Mouse (Mus musculus): Measurements from ENCODE around the gene Ghrh. TPM values are rescaled to one million over a fixed set of nuclear protein-coding genes. Genes with fewer than 3 reads are reported as not detected.
A peak's percentile ranks its signal among the peaks of the same experiment; 100 is the strongest.

The Ghrh gene
- polyA plus RNA-seq, 1 experiment from 2014 or later, result not detected

- ATAC-seq (ENCODE audit: insufficient number of reproducible peaks, insufficient read depth, low FRiP score, low read depth), result no peak
- H3K4me1 ChIP-seq (ENCODE audit: control insufficient read depth in 2 of 2, insufficient read depth in 2 of 2, low read length in 2 of 2), result peaks cover 8% of the 10 kb centered on the region in 2 experiments; a peak in 1 of 4 replicates
- WGBS, result 58% methylated on average over 12 of the region's 12 CpGs
Measured at GRCm38 (mm10) chr2:157349121-157349778, 1.9 kb upstream of the Ghrh start.

GRCm38 (mm10) chr2:157343337-157343736 is 4.0 kb downstream of the Ghrh start:
- no peak overlapping the region for H3K4me3 ChIP-seq (ENCODE audit: control insufficient read depth in 1 of 2, insufficient read depth in 1 of 2, low read depth in 1 of 2, low read length in 2 of 2)
- no peaks in the 10 kb centered on the region for H3K27me3 ChIP-seq (ENCODE audit: control insufficient read depth, insufficient read depth, low read length)
- H3K9ac ChIP-seq (ENCODE audit: low read length), result no peak overlapping the region
- no peaks in the 10 kb centered on the region for H3K36me3 ChIP-seq (ENCODE audit: control insufficient read depth, insufficient read depth, low read length)
- no peak overlapping the region for H3K27ac ChIP-seq (replicated peaks in 1 of 2; ENCODE audit: control insufficient read depth in 1 of 2, insufficient read depth in 1 of 2, low read depth in 2 of 2, low read length in 2 of 2)
- 74% methylated on average over 6 of the region's 6 CpGs for WGBS
- no peak overlapping the region for H3K4me2 ChIP-seq (ENCODE audit: low read length)
- no peaks in the 10 kb centered on the region for H3K9me3 ChIP-seq (ENCODE audit: control insufficient read depth, low read length)
- no peak for ATAC-seq (ENCODE audit: insufficient number of reproducible peaks, insufficient read depth, low FRiP score, low read depth)
- peaks cover 8% of the 10 kb centered on the region in 2 experiments; a peak in 1 of 4 replicates for H3K4me1 ChIP-seq (ENCODE audit: control insufficient read depth in 2 of 2, insufficient read depth in 2 of 2, low read length in 2 of 2)

More at GRCm38 (mm10) chr2:157349121-157349778, 1.9 kb upstream of the Ghrh start:
- Histone ChIP-seq H3K27me3 (ENCODE audit: control insufficient read depth, insufficient read depth, low read length) (no peaks in the 10 kb centered on the region), H3K36me3 (ENCODE audit: control insufficient read depth, insufficient read depth, low read length) (no peaks in the 10 kb centered on the region), H3K27ac (replicated peaks in 1 of 2; ENCODE audit: control insufficient read depth in 1 of 2, insufficient read depth in 1 of 2, low read depth in 2 of 2, low read length in 2 of 2) (no peak overlapping the region), H3K4me2 (ENCODE audit: low read length) (no peak overlapping the region), H3K9ac (ENCODE audit: low read length) (no peak overlapping the region), H3K9me3 (ENCODE audit: control insufficient read depth, low read length) (no peaks in the 10 kb centered on the region), H3K4me3 (ENCODE audit: control insufficient read depth in 1 of 2, insufficient read depth in 1 of 2, low read depth in 1 of 2, low read length in 2 of 2) (no peak overlapping the region)

- Histone ChIP-seq H3K4me1 (ENCODE audit: control insufficient read depth in 2 of 2, insufficient read depth in 2 of 2, low read length in 2 of 2) (peaks cover 1 to 4% of the 10 kb centered on the region in 2 experiments; a peak in 1 of 4 replicates), H3K36me3 (ENCODE audit: control insufficient read depth, insufficient read depth, low read length) (no peaks in the 10 kb centered on the region), H3K27me3 (ENCODE audit: control insufficient read depth, insufficient read depth, low read length) (no peaks in the 10 kb centered on the region), H3K9me3 (ENCODE audit: control insufficient read depth, low read length) (no peaks in the 10 kb centered on the region), H3K9ac (ENCODE audit: low read length) (no peak overlapping the region), H3K4me3 (ENCODE audit: control insufficient read depth in 1 of 2, insufficient read depth in 1 of 2, low read depth in 1 of 2, low read length in 2 of 2) (no peak overlapping the region), H3K27ac (replicated peaks in 1 of 2; ENCODE audit: control insufficient read depth in 1 of 2, insufficient read depth in 1 of 2, low read depth in 2 of 2, low read length in 2 of 2) (no peak overlapping the region), H3K4me2 (ENCODE audit: low read length) (no peak overlapping the region)
- WGBS, result 47% methylated on average over 5 of the region's 5 CpGs
- ATAC-seq (ENCODE audit: insufficient number of reproducible peaks, insufficient read depth, low FRiP score, low read depth), result no peak
Measured at GRCm38 (mm10) chr2:157342328-157342926, 4.9 kb downstream of the Ghrh start.

- no peaks in the 10 kb centered on the region for H3K36me3 ChIP-seq (ENCODE audit: control insufficient read depth, insufficient read depth, low read length)
- H3K4me2 ChIP-seq (ENCODE audit: low read length), result no peak overlapping the region
- 40% methylated on average over 11 of the region's 11 CpGs for WGBS
- H3K9ac ChIP-seq (ENCODE audit: low read length), result no peak overlapping the region
- no peak overlapping the region for H3K4me3 ChIP-seq (ENCODE audit: control insufficient read depth in 1 of 2, insufficient read depth in 1 of 2, low read depth in 1 of 2, low read length in 2 of 2)
- no peak overlapping the region for H3K27ac ChIP-seq (replicated peaks in 1 of 2; ENCODE audit: control insufficient read depth in 1 of 2, insufficient read depth in 1 of 2, low read depth in 2 of 2, low read length in 2 of 2)
- peaks cover 0 to 3% of the 10 kb centered on the region in 2 experiments; a peak in 1 of 4 replicates for H3K4me1 ChIP-seq (ENCODE audit: control insufficient read depth in 2 of 2, insufficient read depth in 2 of 2, low read length in 2 of 2)
- H3K27me3 ChIP-seq (ENCODE audit: control insufficient read depth, insufficient read depth, low read length), result no peaks in the 10 kb centered on the region
- ATAC-seq (ENCODE audit: insufficient number of reproducible peaks, insufficient read depth, low FRiP score, low read depth), result no peak
- H3K9me3 ChIP-seq (ENCODE audit: control insufficient read depth, low read length), result no peaks in the 10 kb centered on the region
Measured at GRCm38 (mm10) chr2:157341554-157342270, 5.6 kb downstream of the Ghrh start.

- Histone ChIP-seq H3K27me3 (ENCODE audit: control insufficient read depth, insufficient read depth, low read length) (no peaks in the 10 kb centered on the region), H3K9ac (ENCODE audit: low read length) (no peak overlapping the region), H3K4me3 (ENCODE audit: control insufficient read depth in 1 of 2, insufficient read depth in 1 of 2, low read depth in 1 of 2, low read length in 2 of 2) (no peak overlapping the region), H3K4me1 (ENCODE audit: control insufficient read depth in 2 of 2, insufficient read depth in 2 of 2, low read length in 2 of 2) (peaks cover 5 to 9% of the 10 kb centered on the region in 2 experiments; a peak in 2 of 4 replicates), H3K4me2 (ENCODE audit: low read length) (no peak overlapping the region), H3K27ac (replicated peaks in 1 of 2; ENCODE audit: control insufficient read depth in 1 of 2, insufficient read depth in 1 of 2, low read depth in 2 of 2, low read length in 2 of 2) (peak overlapping the region in 1 of 2 experiments; percentile 23; a peak in 1 of 4 replicates), H3K9me3 (ENCODE audit: control insufficient read depth, low read length) (no peaks in the 10 kb centered on the region), H3K36me3 (ENCODE audit: control insufficient read depth, insufficient read depth, low read length) (no peaks in the 10 kb centered on the region)
- no peak for ATAC-seq (ENCODE audit: insufficient number of reproducible peaks, insufficient read depth, low FRiP score, low read depth)
- WGBS, result 48% methylated on average over 7 of the region's 7 CpGs
Measured at GRCm38 (mm10) chr2:157340221-157340741, 7.0 kb downstream of the Ghrh start.

GRCm38 (mm10) chr2:157339532-157339931 is 7.8 kb downstream of the Ghrh start:
- no peak for ATAC-seq (ENCODE audit: insufficient number of reproducible peaks, insufficient read depth, low FRiP score, low read depth)
- Histone ChIP-seq H3K9me3 (ENCODE audit: control insufficient read depth, low read length) (no peaks in the 10 kb centered on the region), H3K4me2 (ENCODE audit: low read length) (no peak overlapping the region), H3K27ac (replicated peaks in 1 of 2; ENCODE audit: control insufficient read depth in 1 of 2, insufficient read depth in 1 of 2, low read depth in 2 of 2, low read length in 2 of 2) (no peak overlapping the region), H3K9ac (ENCODE audit: low read length) (no peak overlapping the region), H3K4me3 (ENCODE audit: control insufficient read depth in 1 of 2, insufficient read depth in 1 of 2, low read depth in 1 of 2, low read length in 2 of 2) (no peak overlapping the region), H3K4me1 (ENCODE audit: control insufficient read depth in 2 of 2, insufficient read depth in 2 of 2, low read length in 2 of 2) (peaks cover 5 to 9% of the 10 kb centered on the region in 2 experiments; a peak in 2 of 4 replicates), H3K27me3 (ENCODE audit: control insufficient read depth, insufficient read depth, low read length) (no peaks in the 10 kb centered on the region), H3K36me3 (ENCODE audit: control insufficient read depth, insufficient read depth, low read length) (no peaks in the 10 kb centered on the region)
- 82% methylated on average over 7 of the region's 7 CpGs for WGBS

- Histone ChIP-seq H3K36me3 (ENCODE audit: control insufficient read depth, insufficient read depth, low read length) (no peaks in the 10 kb centered on the region), H3K4me1 (ENCODE audit: control insufficient read depth in 2 of 2, insufficient read depth in 2 of 2, low read length in 2 of 2) (peaks cover 5 to 9% of the 10 kb centered on the region in 2 experiments; a peak in 2 of 4 replicates), H3K9ac (ENCODE audit: low read length) (no peak overlapping the region), H3K27ac (replicated peaks in 1 of 2; ENCODE audit: control insufficient read depth in 1 of 2, insufficient read depth in 1 of 2, low read depth in 2 of 2, low read length in 2 of 2) (no peak overlapping the region), H3K4me3 (ENCODE audit: control insufficient read depth in 1 of 2, insufficient read depth in 1 of 2, low read depth in 1 of 2, low read length in 2 of 2) (no peak overlapping the region), H3K4me2 (ENCODE audit: low read length) (no peak overlapping the region), H3K9me3 (ENCODE audit: control insufficient read depth, low read length) (no peaks in the 10 kb centered on the region), H3K27me3 (ENCODE audit: control insufficient read depth, insufficient read depth, low read length) (no peaks in the 10 kb centered on the region)
- no peak for ATAC-seq (ENCODE audit: insufficient number of reproducible peaks, insufficient read depth, low FRiP score, low read depth)
- 39% methylated on average over 5 of the region's 5 CpGs for WGBS
Measured at GRCm38 (mm10) chr2:157338663-157339062, 8.6 kb downstream of the Ghrh start.
